8 mouse cellular contexts compared by ENCODE assay signal in the genomic region with DNA sequence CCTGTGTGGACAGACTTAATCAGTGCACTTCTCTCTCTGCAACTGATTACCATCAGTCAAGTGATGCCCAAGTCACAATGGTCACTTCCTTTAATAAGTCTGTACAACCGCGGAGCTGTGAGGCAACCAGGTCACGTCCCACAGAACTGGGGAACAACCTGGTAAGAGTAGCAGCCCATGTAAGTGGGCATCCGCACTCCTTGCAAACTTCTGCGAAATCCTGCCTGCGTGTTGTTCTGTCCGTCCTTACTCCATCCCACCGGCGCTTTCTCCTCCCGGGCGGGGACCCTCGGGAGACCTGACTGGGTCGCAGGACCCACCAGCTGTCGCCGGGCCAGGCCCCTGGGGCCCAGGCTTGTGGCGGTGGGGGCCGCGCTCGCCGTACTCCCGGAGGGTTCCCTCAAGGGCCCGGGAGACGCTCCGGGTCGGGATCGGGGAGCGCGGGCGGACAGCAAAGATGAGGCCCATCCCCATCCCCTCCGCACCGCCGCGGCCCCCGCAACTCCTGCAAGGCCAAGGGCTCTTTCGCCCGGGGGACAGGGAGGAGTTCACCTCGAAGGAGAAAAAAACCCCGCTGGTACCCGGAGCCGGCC. TPM values are rescaled to one million over a fixed set of nuclear protein-coding genes. Genes with fewer than 3 reads are reported as not detected.
DNase-seq lines count a peak whose midpoint lies in the region; ATAC-seq and TF ChIP-seq lines count a peak whose summit lies in the region.

No protein-coding gene starts in this region.

- 1% methylated on average over 39 of the region's 40 CpGs for WGBS in hindbrain, embryonic 11.5 days
- under 1% methylated on average over 38 of the region's 40 CpGs for WGBS in liver, embryonic 13.5 days (ENCODE audit: insufficient replicate concordance)

- peaks cover 34% of the 10 kb centered on the region for H3K79me2 ChIP-seq in myocyte (ENCODE audit: control insufficient read depth, insufficient read depth)

- DNase-seq in 416B (ENCODE audit: low read depth): peak; percentile 74
- DNase-seq in embryo, embryonic 10.5 days (ENCODE audit: low spot score): peak; percentile 56
- DNase-seq in hindbrain, embryonic 11.5 days (ENCODE audit: low spot score): no peak
- peak; percentile 17 for DNase-seq in liver, embryonic 13.5 days
- no peak for DNase-seq in thymus, postnatal 4 days

- peak overlapping the region; percentile 84 for H3K9ac ChIP-seq in hindbrain, embryonic 11.5 days (ENCODE audit: low read depth, low read length)
- H3K9ac ChIP-seq in liver, embryonic 13.5 days: peak overlapping the region; percentile 85

- no peaks in the 10 kb centered on the region for H3K36me3 ChIP-seq in erythroblast, embryonic 14.5 days (ENCODE audit: control insufficient read depth)
- no peaks in the 10 kb centered on the region for H3K36me3 ChIP-seq in hindbrain, embryonic 11.5 days (ENCODE audit: control insufficient read depth, insufficient read depth, low read length)
- no peaks in the 10 kb centered on the region for H3K36me3 ChIP-seq in liver, embryonic 13.5 days
- H3K36me3 ChIP-seq in myocyte (ENCODE audit: control insufficient read depth, insufficient read depth): no peaks in the 10 kb centered on the region

- peak overlapping the region; percentile 72 for H3K4me2 ChIP-seq in hindbrain, embryonic 11.5 days (replicated peaks; ENCODE audit: low read depth, low read length)
- peak overlapping the region; percentile 98 for H3K4me2 ChIP-seq in liver, embryonic 13.5 days
- H3K4me2 ChIP-seq in myocyte (ENCODE audit: low read depth): peak overlapping the region; percentile 77

- H3K4me1 ChIP-seq in erythroblast, embryonic 14.5 days (ENCODE audit: control insufficient read depth): peaks cover 33% of the 10 kb centered on the region
- H3K4me1 ChIP-seq in hindbrain, embryonic 11.5 days (replicated peaks; ENCODE audit: control insufficient read depth, insufficient read depth, low read length): no peaks in the 10 kb centered on the region
- H3K4me1 ChIP-seq in liver, embryonic 13.5 days (replicated peaks): peaks cover 33% of the 10 kb centered on the region

- peak overlapping the region; percentile 66 for H3K4me3 ChIP-seq in erythroblast, embryonic 14.5 days (replicated peaks)
- H3K4me3 ChIP-seq in hindbrain, embryonic 11.5 days (ENCODE audit: low read depth, low read length): peak overlapping the region; percentile 88
- H3K4me3 ChIP-seq in liver, embryonic 13.5 days (replicated peaks): peak overlapping the region; percentile 84
- H3K4me3 ChIP-seq in myocyte: peak overlapping the region; percentile 81

- no peak for TF ChIP-seq POLR2A in myocyte (IDR thresholded peaks at IDR 0.05; ENCODE audit: insufficient read length, low read depth)

- H3K9me3 ChIP-seq in erythroblast, embryonic 14.5 days (ENCODE audit: control insufficient read depth, low read length): no peaks in the 10 kb centered on the region
- no peaks in the 10 kb centered on the region for H3K9me3 ChIP-seq in hindbrain, embryonic 11.5 days (ENCODE audit: control insufficient read depth, low read length)
- H3K9me3 ChIP-seq in liver, embryonic 13.5 days (replicated peaks): no peaks in the 10 kb centered on the region

- ATAC-seq in erythroblast, adult 5-6 weeks (replicated peaks; ENCODE audit: low FRiP score, poor library complexity, severe bottlenecking): no peak
- peak; percentile 80 for ATAC-seq in hindbrain, embryonic 11.5 days (ENCODE audit: low FRiP score)
- peak; percentile 30 for ATAC-seq in liver, embryonic 13.5 days (ENCODE audit: low read depth)

- peak overlapping the region; percentile 51 for H3ac ChIP-seq in myocyte (ENCODE audit: control insufficient read depth, insufficient read length)

- no peaks in the 10 kb centered on the region; the same call in 1 of the 2 replicates for H3K27me3 ChIP-seq in erythroblast, embryonic 14.5 days (ENCODE audit: control insufficient read depth)
- no peaks in the 10 kb centered on the region for H3K27me3 ChIP-seq in hindbrain, embryonic 11.5 days (ENCODE audit: control insufficient read depth, insufficient read depth, low read length)
- H3K27me3 ChIP-seq in liver, embryonic 13.5 days: no peaks in the 10 kb centered on the region
- no peaks in the 10 kb centered on the region for H3K27me3 ChIP-seq in myocyte (ENCODE audit: control insufficient read depth, insufficient read depth, insufficient read length)

- peak overlapping the region; percentile 65 for H3K27ac ChIP-seq in hindbrain, embryonic 11.5 days (ENCODE audit: low read depth, low read length)
- peak overlapping the region; percentile 45; the same call in 1 of the 2 replicates for H3K27ac ChIP-seq in liver, embryonic 13.5 days

TF ChIP-seq in myocyte, 11 proteins besides CTCF, POLR2A, EP300 and RAD21:
- TF ChIP-seq REST (IDR thresholded peaks at IDR 0.05; ENCODE audit: insufficient read depth, insufficient read length) (no peak), MYOG (IDR thresholded peaks at IDR 0.05; ENCODE audit: control insufficient read depth in 1 of 3, insufficient read depth in 1 of 3, insufficient read length in 2 of 3, low read depth in 2 of 3) (peak in 1 of 3 experiments; percentile 6)

RNA-seq across cellular contexts. Expression of gene C9orf72, which starts 0.7 kb away (rescaled TPM):
- polyA plus RNA-seq in erythroblast, embryonic 14.5 days (2012): not detected in 2 replicates
- 2.1 and 4.8 TPM in 2 replicates for total RNA-seq in erythroblast, adult 5-6 weeks (2015; ENCODE audit: low replicate concordance)
- 1.4 and 5.5 TPM in 2 replicates for total RNA-seq in erythroblast, adult 5-6 weeks (2017; ENCODE audit: low replicate concordance)
- 23.4 and 29.0 TPM in 2 replicates for polyA plus RNA-seq in hindbrain, embryonic 11.5 days (2014; fragmentation: Nextera tagmentation; extraction: Ambion mirVana)
- 2.7 and 4.1 TPM in 2 replicates for polyA plus RNA-seq in liver, embryonic 13.5 days (2015; fragmentation: Nextera tagmentation; extraction: Ambion mirVana)
- polyA plus RNA-seq in myocyte (2012; fragmentation: generic; extraction: Trizol): 13.1 TPM

Comparison
In these comparisons a context has a peak if more than half of its experiments do, and no peak if none do; other contexts are left out.
1. DNase-seq: peak in 416B (single experiment), embryo, embryonic 10.5 days (single experiment) and liver, embryonic 13.5 days (single experiment); none in hindbrain, embryonic 11.5 days (single experiment) and thymus, postnatal 4 days (single experiment).
2. Peak in every context shown above with its lines, with median percentiles within 50 percentile points of each other: H3K4me3 ChIP-seq and H3K4me2 ChIP-seq.